Mouse (Mus musculus) heart, adult 2 months (tissue): ENCODE measurements around the gene Brip1.

Experiments
- CTCF ChIP-seq: fragments of 200-600 bp; IDR thresholded peaks from 2 replicates; pipeline ENCODE4 v1.8.1; 2022; ENCODE audit warnings: antibody characterized with exemption, mild to moderate bottlenecking, moderate library complexity
- POLR2A ChIP-seq: fragments of 200-500 bp; IDR thresholded peaks from 2 replicates; pipeline ENCODE4 v1.6.1; 2011; ENCODE audit warnings: mild to moderate bottlenecking, low read depth, low read length, control low read depth; ENCODE audit not compliant: insufficient read depth

- TF ChIP-seq POLR2A = no peak
- TF ChIP-seq CTCF = no peak
Observed at GRCm38 (mm10) chr11:86078025-86078424, 123.0 kb downstream of the Brip1 start.
